Mouse (Mus musculus) neutrophil, adult 5-6 weeks (primary cell): ENCODE data around the gene Klhl29. TPM values are rescaled to one million over a fixed set of nuclear protein-coding genes. Genes with fewer than 3 reads are reported as not detected.

Source experiments
- ATAC-seq: fragments of 151-379, 151-347 bp; 2 replicates; pipeline ENCODE4 v1.8.0; 2017; ENCODE audit warnings: mild to moderate bottlenecking, moderate TSS enrichment; ENCODE audit not compliant: insufficient number of reproducible peaks, poor library complexity, low FRiP score, severe bottlenecking; ENCODE audit errors: extremely low read depth
- total RNA-seq: library from RNA; stranded (forward); fragments of 200-1000 nt; gene quantifications from 2 replicates; pipeline ENCODE4 v1.2.3, GENCODE M21; 2017

Gene Klhl29
- total RNA-seq, 1 experiment from 2014 or later: 0.12 TPM

- ATAC-seq: no peak
Measured at GRCm38 (mm10) chr12:5267271-5268187, 108.0 kb downstream of the Klhl29 start.

GRCm38 (mm10) chr12:5266773-5267172 lies 108.7 kb downstream of the Klhl29 start:
- no peak for ATAC-seq

- ATAC-seq: no peak
Measured at GRCm38 (mm10) chr12:5261476-5261875, 114.0 kb downstream of the Klhl29 start.

GRCm38 (mm10) chr12:5258779-5259178 lies 116.7 kb downstream of the Klhl29 start:
- no peak for ATAC-seq

GRCm38 (mm10) chr12:5257174-5257573 lies 118.3 kb downstream of the Klhl29 start:
- ATAC-seq: no peak

GRCm38 (mm10) chr12:5255079-5255478 lies 120.4 kb downstream of the Klhl29 start:
- ATAC-seq: no peak

- ATAC-seq: no peak
Measured at GRCm38 (mm10) chr12:5254246-5254982, 121.1 kb downstream of the Klhl29 start.

- no peak for ATAC-seq
Measured at GRCm38 (mm10) chr12:5253289-5254005, 122.0 kb downstream of the Klhl29 start.

GRCm38 (mm10) chr12:5252569-5252968 lies 122.9 kb downstream of the Klhl29 start:
- ATAC-seq: no peak

- no peak for ATAC-seq
Measured at GRCm38 (mm10) chr12:5250042-5250441, 125.4 kb downstream of the Klhl29 start.

GRCm38 (mm10) chr12:5249068-5249467 lies 126.4 kb downstream of the Klhl29 start:
- no peak for ATAC-seq

GRCm38 (mm10) chr12:5247505-5247904 lies 128.0 kb downstream of the Klhl29 start:
- no peak for ATAC-seq

GRCm38 (mm10) chr12:5246721-5247341 lies 128.7 kb downstream of the Klhl29 start:
- ATAC-seq: no peak

GRCm38 (mm10) chr12:5246193-5246621 lies 129.3 kb downstream of the Klhl29 start:
- no peak for ATAC-seq

GRCm38 (mm10) chr12:5245207-5245597 lies 130.3 kb downstream of the Klhl29 start:
- ATAC-seq: no peak

GRCm38 (mm10) chr12:5244431-5245206 lies 130.9 kb downstream of the Klhl29 start:
- ATAC-seq: no peak

GRCm38 (mm10) chr12:5243867-5244266 lies 131.6 kb downstream of the Klhl29 start:
- ATAC-seq: no peak

- no peak for ATAC-seq
Measured at GRCm38 (mm10) chr12:5243449-5243848, 132.0 kb downstream of the Klhl29 start.
